Mouse (Mus musculus): ENCODE results near the gene Lnx1. TPM values are rescaled to one million over a fixed set of nuclear protein-coding genes. Genes with fewer than 3 reads are reported as not detected.

The Lnx1 gene
- total RNA-seq, 1 experiment from 2014 or later: 0.81 TPM

DNA sequence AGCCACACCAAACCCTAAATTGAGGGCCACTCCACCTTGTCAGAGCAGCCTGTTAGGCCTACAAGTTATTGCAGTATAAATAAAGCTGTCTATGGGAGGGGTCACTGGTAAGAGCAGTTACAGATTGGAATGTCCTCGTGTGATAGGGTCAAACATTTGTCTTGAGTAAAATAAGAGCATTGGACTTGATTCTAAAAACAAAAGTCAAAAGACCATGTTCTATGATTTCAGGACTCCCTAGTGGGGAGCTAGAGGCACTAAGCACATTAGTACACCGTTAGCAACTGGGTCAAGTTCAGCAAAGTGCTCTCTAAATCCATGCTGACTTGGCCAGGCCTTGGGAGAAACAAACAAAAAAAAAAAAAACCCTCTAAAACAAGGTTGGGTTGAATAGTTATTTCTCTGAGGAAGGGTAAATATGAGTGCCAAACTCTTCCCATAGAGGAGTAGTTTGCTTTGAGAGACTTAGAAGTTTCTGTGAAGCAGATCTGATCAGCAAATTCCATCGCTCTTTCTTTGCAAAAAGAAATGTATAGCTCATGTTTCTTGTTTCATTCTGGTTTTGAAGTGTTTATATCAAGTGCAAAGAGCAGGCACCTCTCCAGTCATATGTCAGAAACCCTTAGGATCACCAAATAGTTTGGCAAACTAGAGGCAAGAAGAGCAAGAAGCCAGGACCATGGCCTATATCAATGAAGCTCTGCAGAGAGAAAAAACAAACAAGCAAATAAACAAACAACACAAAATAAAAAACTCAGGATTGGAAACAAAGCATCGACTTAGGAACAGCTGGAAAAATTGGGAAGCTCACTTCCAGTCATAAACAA is 40.8 kb downstream of the Lnx1 start:
- no peak for ATAC-seq (ENCODE audit: extremely low read depth, insufficient number of reproducible peaks, low FRiP score, poor library complexity, severe bottlenecking)

DNA sequence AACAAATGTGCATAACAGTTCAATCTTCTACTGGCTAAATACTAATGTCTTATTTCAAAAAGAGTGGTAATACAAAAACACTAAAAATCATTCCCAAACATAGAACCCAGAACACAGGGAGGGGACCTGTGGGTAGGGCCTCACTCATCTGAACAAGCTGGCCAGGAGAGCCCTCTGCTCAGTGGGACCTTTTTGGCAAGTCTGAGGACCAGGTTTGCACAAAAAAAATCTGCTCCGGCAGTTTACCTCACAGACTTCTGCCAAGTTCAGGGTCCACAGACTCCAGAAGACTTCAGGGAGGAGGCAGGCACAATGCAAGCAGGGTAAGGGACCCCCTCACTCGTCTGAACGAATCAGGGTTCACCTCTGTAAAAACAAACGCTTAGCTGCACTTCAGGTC is 42.9 kb downstream of the Lnx1 start:
- ATAC-seq (ENCODE audit: extremely low read depth, insufficient number of reproducible peaks, low FRiP score, poor library complexity, severe bottlenecking): no peak

DNA sequence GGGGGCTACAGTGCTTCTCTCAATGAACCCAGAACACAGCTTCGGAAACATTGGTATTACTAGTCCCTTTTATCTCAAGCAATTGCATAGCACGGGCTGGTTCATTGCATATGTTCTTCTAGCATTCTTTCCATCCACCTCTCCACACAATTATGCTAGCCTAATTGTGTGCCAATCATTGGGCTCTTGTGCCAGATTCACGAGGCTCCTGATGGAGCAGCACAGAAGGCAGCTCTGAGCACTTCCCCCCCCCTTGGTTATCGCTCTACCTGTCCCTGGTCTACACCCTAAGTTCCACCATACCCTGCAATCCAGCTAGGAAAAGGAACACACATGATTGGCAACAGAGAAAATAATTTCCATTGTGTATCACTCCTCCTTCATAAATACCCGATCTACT is 43.4 kb downstream of the Lnx1 start:
- no peak for ATAC-seq (ENCODE audit: extremely low read depth, insufficient number of reproducible peaks, low FRiP score, poor library complexity, severe bottlenecking)

GRCm38 (mm10) chr5:74657930-74658329 is 44.8 kb downstream of the Lnx1 start:
- ATAC-seq (ENCODE audit: extremely low read depth, insufficient number of reproducible peaks, low FRiP score, poor library complexity, severe bottlenecking): no peak

GRCm38 (mm10) chr5:74656410-74656809 is 46.3 kb downstream of the Lnx1 start:
- ATAC-seq (ENCODE audit: extremely low read depth, insufficient number of reproducible peaks, low FRiP score, poor library complexity, severe bottlenecking): no peak

DNA sequence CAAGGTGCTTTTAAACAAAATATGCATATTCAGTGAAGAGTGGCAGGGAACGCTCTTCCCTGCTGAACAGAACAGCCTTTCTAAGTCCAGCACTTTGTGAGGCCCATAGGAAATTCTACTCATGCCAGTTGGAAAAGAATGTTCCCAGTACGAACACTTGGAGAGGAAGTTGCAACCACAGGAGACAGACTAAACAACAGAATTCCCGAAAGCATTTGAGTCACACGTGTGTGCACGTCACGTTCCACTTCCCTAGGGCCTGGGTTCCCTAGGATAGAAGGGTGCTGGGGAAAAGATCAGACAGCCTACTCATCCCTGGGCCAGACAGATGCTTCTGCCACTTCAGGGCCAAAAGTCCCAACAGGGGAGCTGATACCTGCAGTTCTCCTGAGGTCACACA is 48.2 kb downstream of the Lnx1 start:
- no peak for ATAC-seq (ENCODE audit: extremely low read depth, insufficient number of reproducible peaks, low FRiP score, poor library complexity, severe bottlenecking)

- ATAC-seq (ENCODE audit: extremely low read depth, insufficient number of reproducible peaks, low FRiP score, poor library complexity, severe bottlenecking): no peak
These were observed 48.9 kb downstream of the Lnx1 start for GRCm38 (mm10) chr5:74653766-74654165.

DNA sequence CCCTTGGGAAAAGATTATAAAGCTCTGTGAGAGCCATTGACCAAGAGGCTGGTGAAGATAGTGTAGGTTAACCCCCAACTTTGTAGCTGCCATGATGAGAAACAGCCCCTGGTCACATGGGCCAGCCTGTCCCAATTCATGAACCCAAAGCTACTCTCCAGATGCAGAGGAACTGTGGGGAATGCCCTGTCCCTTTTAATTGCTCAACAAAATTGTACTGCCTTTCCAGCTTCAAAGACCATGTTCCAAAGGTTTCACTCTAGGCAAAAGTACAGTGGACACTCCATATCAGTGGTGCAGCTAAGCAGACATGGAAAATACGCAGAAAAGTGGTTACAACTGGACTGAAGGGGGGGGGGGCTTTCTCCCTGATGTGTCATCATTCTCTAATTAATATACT is 53.6 kb downstream of the Lnx1 start:
- ATAC-seq (ENCODE audit: extremely low read depth, insufficient number of reproducible peaks, low FRiP score, poor library complexity, severe bottlenecking): no peak

GRCm38 (mm10) chr5:74648216-74648615 is 54.5 kb downstream of the Lnx1 start:
- ATAC-seq (ENCODE audit: extremely low read depth, insufficient number of reproducible peaks, low FRiP score, poor library complexity, severe bottlenecking): no peak

GRCm38 (mm10) chr5:74647584-74647984 is 55.1 kb downstream of the Lnx1 start:
- no peak for ATAC-seq (ENCODE audit: extremely low read depth, insufficient number of reproducible peaks, low FRiP score, poor library complexity, severe bottlenecking)

DNA sequence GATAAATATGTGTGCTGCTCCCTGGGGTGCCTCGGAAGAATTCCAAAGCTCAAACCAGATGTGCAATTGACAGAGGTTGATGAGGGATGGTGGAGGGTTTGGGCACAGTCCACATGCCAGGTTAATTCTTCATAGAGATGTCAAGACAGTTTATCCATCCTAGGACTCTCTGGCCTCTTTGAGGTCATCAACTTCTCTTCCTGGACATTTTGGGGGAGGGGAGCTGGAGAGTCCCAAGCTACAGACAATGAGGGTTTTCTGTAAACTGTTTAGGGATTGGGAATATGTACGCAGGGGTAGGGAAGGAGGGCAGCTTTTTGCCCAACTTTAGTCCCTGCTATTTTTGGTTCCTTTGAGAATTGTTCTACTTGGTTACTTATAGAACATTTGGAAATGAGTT is 60.4 kb downstream of the Lnx1 start:
- no peak for ATAC-seq (ENCODE audit: extremely low read depth, insufficient number of reproducible peaks, low FRiP score, poor library complexity, severe bottlenecking)

DNA sequence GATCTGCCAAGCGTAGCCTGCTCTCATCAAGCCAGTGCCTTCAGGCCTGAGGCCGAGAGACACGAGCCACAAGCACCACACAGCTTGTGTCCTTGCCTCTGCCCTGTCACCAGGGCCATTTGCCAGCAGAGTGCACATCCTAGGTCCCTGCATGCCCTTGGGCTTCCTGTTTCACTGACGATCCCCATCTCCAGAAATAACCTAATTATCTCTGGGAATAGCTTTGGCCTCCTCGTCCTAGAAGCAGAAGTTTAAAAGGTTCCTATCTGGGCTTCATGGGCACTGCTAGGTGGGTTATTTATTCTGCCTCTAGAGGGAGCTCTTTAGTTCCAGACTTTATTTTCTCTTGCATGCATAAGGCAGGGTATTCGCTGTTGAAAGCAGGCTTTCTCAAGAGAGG is 61.7 kb downstream of the Lnx1 start:
- ATAC-seq (ENCODE audit: extremely low read depth, insufficient number of reproducible peaks, low FRiP score, poor library complexity, severe bottlenecking): no peak

DNA sequence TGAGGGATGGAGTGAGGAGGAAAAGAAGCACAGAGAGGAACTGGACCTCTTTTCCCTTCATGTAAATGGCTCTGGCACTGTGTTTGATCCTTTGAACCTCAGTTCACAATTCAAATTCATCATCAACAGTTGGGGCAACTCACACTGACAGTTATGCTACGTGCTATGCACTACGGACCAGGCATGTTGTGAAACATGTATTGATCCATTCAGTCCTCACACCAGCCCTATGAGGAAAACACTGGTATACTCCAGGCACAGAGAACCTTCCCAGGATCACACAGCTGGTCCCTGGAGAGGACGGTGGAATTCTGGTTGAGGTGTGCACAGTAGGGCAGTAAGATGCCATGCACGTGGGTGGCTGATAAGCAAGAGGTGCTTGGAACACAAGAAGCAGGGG is 62.2 kb downstream of the Lnx1 start:
- ATAC-seq (ENCODE audit: extremely low read depth, insufficient number of reproducible peaks, low FRiP score, poor library complexity, severe bottlenecking): no peak

GRCm38 (mm10) chr5:74639516-74639915 is 63.2 kb downstream of the Lnx1 start:
- ATAC-seq (ENCODE audit: extremely low read depth, insufficient number of reproducible peaks, low FRiP score, poor library complexity, severe bottlenecking): no peak

GRCm38 (mm10) chr5:74634391-74634790 is 68.3 kb downstream of the Lnx1 start:
- ATAC-seq (ENCODE audit: extremely low read depth, insufficient number of reproducible peaks, low FRiP score, poor library complexity, severe bottlenecking): no peak

- ATAC-seq (ENCODE audit: extremely low read depth, insufficient number of reproducible peaks, low FRiP score, poor library complexity, severe bottlenecking): no peak
These were observed 69.3 kb downstream of the Lnx1 start for GRCm38 (mm10) chr5:74633453-74633852.

DNA sequence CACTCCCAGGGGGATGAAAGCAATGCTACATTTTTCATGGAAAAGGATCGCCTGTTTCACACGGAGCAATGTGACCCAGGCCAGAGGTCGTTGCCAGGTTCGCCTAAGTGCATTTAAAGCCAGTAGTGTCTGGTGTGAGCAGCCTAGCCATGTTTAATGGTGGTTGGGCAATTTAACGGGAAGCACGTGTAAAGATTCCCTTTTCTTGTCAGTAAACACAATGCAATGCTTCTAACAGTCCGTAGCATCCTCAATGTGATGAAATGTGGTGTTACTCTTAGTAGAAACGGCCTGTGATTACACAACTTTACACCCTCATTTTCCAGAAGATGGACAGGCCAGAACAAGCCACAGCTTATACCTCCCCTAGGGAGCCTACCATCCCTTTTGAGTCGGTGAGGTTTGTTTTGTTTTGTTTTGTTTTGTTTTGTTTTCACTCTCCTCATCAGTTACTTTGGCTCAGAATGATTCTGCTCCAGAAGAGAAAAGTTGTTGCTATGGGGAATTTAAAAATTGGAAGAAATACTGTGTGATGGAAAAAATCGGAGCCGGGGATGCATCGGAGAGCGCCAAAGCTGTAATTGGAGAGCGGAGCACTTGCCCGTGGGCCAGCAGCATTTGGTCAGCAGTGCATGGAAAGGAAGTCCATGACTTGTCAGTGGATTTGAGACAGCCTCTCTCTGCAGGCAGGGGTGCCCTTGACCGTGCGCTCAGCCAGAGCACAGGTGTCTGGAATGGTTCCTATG is 70.2 kb downstream of the Lnx1 start:
- ATAC-seq (ENCODE audit: extremely low read depth, insufficient number of reproducible peaks, low FRiP score, poor library complexity, severe bottlenecking): no peak

GRCm38 (mm10) chr5:74628001-74628400 is 74.7 kb downstream of the Lnx1 start:
- no peak for ATAC-seq (ENCODE audit: extremely low read depth, insufficient number of reproducible peaks, low FRiP score, poor library complexity, severe bottlenecking)

DNA sequence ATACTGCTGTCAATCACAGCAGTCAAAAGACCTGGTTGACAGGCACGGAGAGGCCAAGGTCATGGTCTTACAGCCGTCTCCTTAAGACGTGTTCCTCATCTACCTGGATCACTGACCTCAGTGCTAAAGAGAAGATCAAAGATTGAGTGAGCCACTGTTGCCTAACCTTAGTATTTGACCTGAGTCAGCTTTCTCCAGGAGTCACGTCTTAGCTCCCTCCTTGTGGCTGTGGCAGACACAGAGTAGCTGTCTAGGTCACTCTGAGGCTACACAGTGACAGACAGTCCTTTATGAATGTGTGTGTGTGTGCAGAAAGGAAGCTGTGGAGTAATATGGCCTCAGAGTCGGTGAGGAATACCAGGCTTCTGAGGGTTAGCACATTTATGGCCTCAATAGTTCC is 78.3 kb downstream of the Lnx1 start:
- ATAC-seq (ENCODE audit: extremely low read depth, insufficient number of reproducible peaks, low FRiP score, poor library complexity, severe bottlenecking): no peak

DNA sequence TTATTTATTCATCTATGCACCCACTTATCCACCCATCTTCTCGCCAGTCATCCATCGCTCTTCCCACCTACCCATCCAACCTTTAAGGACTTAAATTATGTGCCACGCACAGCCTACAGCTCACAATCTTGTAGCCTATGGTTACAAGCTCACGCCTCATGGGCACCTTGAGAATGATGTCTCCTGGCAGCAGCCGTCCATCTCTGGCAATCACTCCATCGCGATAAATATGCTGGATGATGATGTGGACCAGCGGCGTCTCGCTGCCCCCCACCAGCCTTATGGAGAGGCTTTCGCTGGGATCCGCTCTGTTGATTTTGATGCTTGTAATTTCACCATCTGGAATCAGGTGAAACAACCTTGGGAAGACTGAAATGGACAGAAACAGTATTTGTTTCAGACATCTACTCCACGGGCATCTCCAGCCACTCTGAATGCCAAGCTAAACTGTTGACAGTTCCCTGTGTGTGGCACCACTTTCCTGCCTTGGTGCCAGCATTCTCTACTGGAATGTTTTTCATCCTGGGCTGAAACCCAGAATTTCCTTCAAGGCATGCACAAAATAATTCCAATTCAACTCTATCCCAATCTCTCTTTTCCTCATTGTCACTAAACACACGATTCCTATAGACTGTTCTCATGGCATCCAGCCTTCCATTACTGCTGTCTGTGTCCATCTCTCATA is 79.3 kb downstream of the Lnx1 start:
- no peak for ATAC-seq (ENCODE audit: extremely low read depth, insufficient number of reproducible peaks, low FRiP score, poor library complexity, severe bottlenecking)

Measured in neutrophil, adult 5-6 weeks (primary cell).